Mouse (Mus musculus): ENCODE data around the gene Dhrs7c. TPM values are rescaled to one million over a fixed set of nuclear protein-coding genes. Genes with fewer than 3 reads are reported as not detected.

Dhrs7c gene
- total RNA-seq (2012; rRNA removed), result not detected in 2 replicates
- not detected in 2 replicates for total RNA-seq (2014; rRNA removed)
- polyA plus RNA-seq (2012; ENCODE audit: insufficient read length, low read depth), result not detected in 2 replicates

- in situ Hi-C loops (cut with MboI; ENCODE audit: low pct_ligation_motif_present, low pct_unique_long_range_greater_than_20kb, low sequenced_read_pairs), result no loop called here
Observed at GRCm38 (mm10) chr11:67797931-67798330, at the start of gene Dhrs7c. Gene Dhrs7c (plus strand): TSS chr11:67798187.

GRCm38 (mm10) chr11:67756287-67756686, 41.7 kb upstream of the Dhrs7c start:
- Histone ChIP-seq H3K79me2 (replicated peaks; ENCODE audit: control insufficient read depth, extremely low read depth, insufficient read depth, poor library complexity, severe bottlenecking) (no peaks in the 10 kb centered on the region), H3K36me3 (replicated peaks in 1 of 2; ENCODE audit: control insufficient read depth in 1 of 2, insufficient read depth in 1 of 2, low read length in 1 of 2) (no peaks in the 10 kb centered on the region), H3K9me3 (replicated peaks; ENCODE audit: low read length) (no peaks in the 10 kb centered on the region), H3K4me2 (ENCODE audit: insufficient read depth, low read depth, poor library complexity, severe bottlenecking) (no peak overlapping the region), H3K27ac (ENCODE audit: insufficient read depth, low read depth) (no peak overlapping the region), H3K4me1 (ENCODE audit: control insufficient read depth in 1 of 2, insufficient read depth in 2 of 2) (peaks cover 2 to 6% of the 10 kb centered on the region in 2 experiments; a peak in 2 of 4 replicates), H3K27me3 (replicated peaks) (peaks cover 4% of the 10 kb centered on the region), H3K9ac (ENCODE audit: insufficient read depth, low read depth) (no peak overlapping the region), H3K4me3 (replicated peaks in 1 of 3; ENCODE audit: low read depth in 2 of 3, low read length in 2 of 3, poor library complexity in 1 of 3) (no peak overlapping the region)
- dilution Hi-C loops (cut with MboI; ENCODE audit: extremely low pct_ligation_motif_present, extremely low pct_unique_long_range_greater_than_20kb, low sequenced_read_pairs) (no loop called here), in situ Hi-C loops (cut with MboI; ENCODE audit: low pct_ligation_motif_present, low pct_unique_long_range_greater_than_20kb, low sequenced_read_pairs) (no loop called here)
- DNase-seq (ENCODE audit: extremely low read depth), result no peak
- TF ChIP-seq NELFE (IDR thresholded peaks at IDR 0.05; ENCODE audit: low read depth, low read length), result no peak
- TF ChIP-seq PAX5 (IDR thresholded peaks at IDR 0.05; ENCODE audit: low read length), result no peak
- TF ChIP-seq RAD21 (IDR thresholded peaks at IDR 0.05; ENCODE audit: low read depth, low read length), result no peak
- TF ChIP-seq ETS1 (conservative IDR thresholded peaks at IDR 0.05; ENCODE audit: low read depth, low read length), result no peak
- TF ChIP-seq CHD1 (IDR thresholded peaks at IDR 0.05; ENCODE audit: low read depth, low read length), result no peak
- no peak for TF ChIP-seq MAZ (IDR thresholded peaks at IDR 0.05; ENCODE audit: low read depth, low read length)
- TF ChIP-seq CHD2 (IDR thresholded peaks at IDR 0.05; ENCODE audit: low read length), result no peak
- no peak for TF ChIP-seq MYC (IDR thresholded peaks at IDR 0.05; ENCODE audit: low read depth, low read length)
- no peak for TF ChIP-seq UBTF (IDR thresholded peaks at IDR 0.05; ENCODE audit: low read depth, low read length)
- TF ChIP-seq CTCF (conservative IDR thresholded peaks at IDR 0.05 in 1 of 2, IDR thresholded peaks at IDR 0.05 in 1 of 2; ENCODE audit: low read depth in 2 of 2, low read length in 2 of 2), result no peak
- no peak for TF ChIP-seq E2F4 (IDR thresholded peaks at IDR 0.05; ENCODE audit: insufficient replicate concordance, low read depth, low read length)
- no peak for TF ChIP-seq IRF4 (IDR thresholded peaks at IDR 0.05; ENCODE audit: low read depth, low read length)
- no peak for TF ChIP-seq ELF1 (IDR thresholded peaks at IDR 0.05; ENCODE audit: low read depth, low read length)
- TF ChIP-seq GABPA (IDR thresholded peaks at IDR 0.05; ENCODE audit: insufficient replicate concordance, low read depth, low read length), result no peak
- TF ChIP-seq ZNF384 (IDR thresholded peaks at IDR 0.05; ENCODE audit: low read depth, low read length), result no peak

More at GRCm38 (mm10) chr11:67797931-67798330, at the start of gene Dhrs7c:
- no peak within 1 kb of the TSS for H3K9ac ChIP-seq (ENCODE audit: insufficient read depth, low read depth)
- no peak within 1 kb of the TSS for H3K27ac ChIP-seq (ENCODE audit: insufficient read depth, low read depth)
- H3K9me3 ChIP-seq (replicated peaks; ENCODE audit: low read length), result no peaks in the 10 kb centered on the region
- H3K79me2 ChIP-seq (replicated peaks; ENCODE audit: control insufficient read depth, extremely low read depth, insufficient read depth, poor library complexity, severe bottlenecking), result no peaks in the 10 kb centered on the region
- 0 out of 4 replicates have a peak, but pooled peaks cover 0 to 2% of the 10 kb centered on the region in 2 experiments for H3K4me1 ChIP-seq (ENCODE audit: control insufficient read depth in 1 of 2, insufficient read depth in 2 of 2)
- DNase-seq (ENCODE audit: extremely low read depth), result no peak
- peaks cover 12% of the 10 kb centered on the region for H3K27me3 ChIP-seq (replicated peaks)
- TF ChIP-seq ZMIZ1 (IDR thresholded peaks at IDR 0.05; ENCODE audit: low read depth, low read length) (no peak), HCFC1 (IDR thresholded peaks at IDR 0.05; ENCODE audit: low read depth, low read length) (no peak), USF1 (IDR thresholded peaks at IDR 0.05; ENCODE audit: low read depth, low read length) (no peak), RCOR1 (conservative IDR thresholded peaks at IDR 0.05; ENCODE audit: low read depth, low read length) (no peak), CTCF (conservative IDR thresholded peaks at IDR 0.05 in 1 of 2, IDR thresholded peaks at IDR 0.05 in 1 of 2; ENCODE audit: low read depth in 2 of 2, low read length in 2 of 2) (no peak), ELF1 (IDR thresholded peaks at IDR 0.05; ENCODE audit: low read depth, low read length) (no peak), GABPA (IDR thresholded peaks at IDR 0.05; ENCODE audit: insufficient replicate concordance, low read depth, low read length) (no peak), ZNF384 (IDR thresholded peaks at IDR 0.05; ENCODE audit: low read depth, low read length) (no peak), MYC (IDR thresholded peaks at IDR 0.05; ENCODE audit: low read depth, low read length) (no peak), MAX (IDR thresholded peaks at IDR 0.05; ENCODE audit: low read length) (no peak), NELFE (IDR thresholded peaks at IDR 0.05; ENCODE audit: low read depth, low read length) (no peak), PAX5 (IDR thresholded peaks at IDR 0.05; ENCODE audit: low read length) (no peak), RAD21 (IDR thresholded peaks at IDR 0.05; ENCODE audit: low read depth, low read length) (no peak), ETS1 (conservative IDR thresholded peaks at IDR 0.05; ENCODE audit: low read depth, low read length) (no peak), SIN3A (IDR thresholded peaks at IDR 0.05; ENCODE audit: low read length) (no peak), SMC3 (IDR thresholded peaks at IDR 0.05; ENCODE audit: low read depth, low read length) (no peak), NRF1 (IDR thresholded peaks at IDR 0.05; ENCODE audit: low read depth, low read length) (no peak), JUND (conservative IDR thresholded peaks at IDR 0.05; ENCODE audit: low read depth, low read length) (no peak), USF2 (conservative IDR thresholded peaks at IDR 0.05; ENCODE audit: low read depth, low read length) (no peak), JUN (IDR thresholded peaks at IDR 0.05; ENCODE audit: insufficient read depth, low read depth, low read length) (no peak)
- dilution Hi-C loops (cut with MboI; ENCODE audit: extremely low pct_ligation_motif_present, extremely low pct_unique_long_range_greater_than_20kb, low sequenced_read_pairs), result no loop called here
- no peaks in the 10 kb centered on the region for H3K36me3 ChIP-seq (replicated peaks in 1 of 2; ENCODE audit: control insufficient read depth in 1 of 2, insufficient read depth in 1 of 2, low read length in 1 of 2)
- H3K4me3 ChIP-seq (replicated peaks in 1 of 3; ENCODE audit: low read depth in 2 of 3, low read length in 2 of 3, poor library complexity in 1 of 3), result no peak within 1 kb of the TSS
- no peak within 1 kb of the TSS for H3K4me2 ChIP-seq (ENCODE audit: insufficient read depth, low read depth, poor library complexity, severe bottlenecking)
